In genomic region chr4:96696614-96697360, GRCm38 (mm10) we compare ENCODE assay signal across 9 mouse cellular contexts. TPM values are rescaled to one million over a fixed set of nuclear protein-coding genes. Genes with fewer than 3 reads are reported as not detected.
DNase-seq lines count a peak whose midpoint lies in the region; ATAC-seq and TF ChIP-seq lines count a peak whose summit lies in the region.
"Had no signal": no experiment of that assay in that cellular context is flagged by ENCODE, and none has a peak within 500 bp of the region (broad histone marks: within the 10 kb centered on the region; RNA-seq: fewer than 3 reads in every experiment).

No protein-coding gene starts in this region.

- no peaks in the 10 kb centered on the region for H3K27me3 ChIP-seq in kidney, embryonic 16.5 days (ENCODE audit: insufficient read depth, low read length)
- H3K27me3 ChIP-seq in liver, adult 2 months (ENCODE audit: control insufficient read depth, insufficient read depth, low read length), result no peaks in the 10 kb centered on the region
- H3K27me3 ChIP-seq in neural tube, embryonic 15.5 days (replicated peaks), result no peaks in the 10 kb centered on the region

- no peak for DNase-seq in lung, adult 2 months
- no peak for DNase-seq in lung, postnatal 25 days (ENCODE audit: low spot score)
- DNase-seq in cerebellum, postnatal 25 days, result peak; percentile 72 to 82
- peak; percentile 62 to 83 for DNase-seq in frontal cortex, postnatal 36 days (ENCODE audit: low spot score in 2 of 2)
- no peak for DNase-seq in liver, adult 2 months (ENCODE audit: extremely low read depth, low read depth, low spot score)
- no peak for DNase-seq in T-cell, adult 2 months (ENCODE audit: low spot score)

- H3K4me3 ChIP-seq in lung, adult 2 months (replicated peaks; ENCODE audit: extremely low read depth, low read depth, low read length), result no peak overlapping the region
- H3K4me3 ChIP-seq in kidney, embryonic 16.5 days (ENCODE audit: low read length), result no peak overlapping the region
- no peak overlapping the region for H3K4me3 ChIP-seq in liver, adult 2 months (ENCODE audit: insufficient read depth, low read depth, low read length)
- H3K4me3 ChIP-seq in neural tube, embryonic 15.5 days (replicated peaks), result 0 out of 2 replicates have a peak overlapping the region, but pooled peaks have one; percentile 10

- peak; percentile 71; the same call in 1 of the 2 replicates for ATAC-seq in kidney, embryonic 16.5 days (ENCODE audit: low FRiP score, low TSS enrichment)
- ATAC-seq in neural tube, embryonic 15.5 days (ENCODE audit: low FRiP score), result peak; percentile 89

- no peak overlapping the region for H3K9ac ChIP-seq in kidney, embryonic 16.5 days (replicated peaks; ENCODE audit: low read length)
- no peak overlapping the region for H3K9ac ChIP-seq in liver, adult 2 months (ENCODE audit: low read depth, low read length)
- no peak overlapping the region for H3K9ac ChIP-seq in neural tube, embryonic 15.5 days (replicated peaks)

- no peak for TF ChIP-seq POLR2A in lung, adult 2 months (IDR thresholded peaks at IDR 0.05; ENCODE audit: borderline replicate concordance, extremely low read depth, low read depth, low read length)
- no peak for TF ChIP-seq POLR2A in liver, adult 2 months (IDR thresholded peaks at IDR 0.05; ENCODE audit: extremely low read depth, insufficient read depth, low read length)

- 25% methylated on average over 13 of the region's 13 CpGs for WGBS in lung, adult 2 months
- 35% methylated on average over 13 of the region's 13 CpGs for WGBS in kidney, embryonic 16.5 days
- 40% methylated on average over 13 of the region's 13 CpGs for WGBS in liver, adult 2 months
- 24% methylated on average over 13 of the region's 13 CpGs for WGBS in neural tube, embryonic 15.5 days

- peak; percentile 55 for TF ChIP-seq CTCF in lung, adult 2 months (IDR thresholded peaks at IDR 0.05; ENCODE audit: insufficient read depth, low read length)
- peak; percentile 49; the same call in 1 of the 2 replicates for TF ChIP-seq CTCF in liver, adult 2 months (IDR thresholded peaks at IDR 0.05; ENCODE audit: low read depth, low read length)

- no peaks in the 10 kb centered on the region for H3K79me2 ChIP-seq in liver, adult 2 months (ENCODE audit: control insufficient read depth, insufficient read depth, low read length)

- no peaks in the 10 kb centered on the region for H3K4me1 ChIP-seq in lung, adult 2 months (ENCODE audit: control insufficient read depth, insufficient read depth, low read length)
- no peaks in the 10 kb centered on the region for H3K4me1 ChIP-seq in kidney, embryonic 16.5 days (ENCODE audit: insufficient read depth, low read length)
- H3K4me1 ChIP-seq in liver, adult 2 months (ENCODE audit: control insufficient read depth, insufficient read depth, low read length), result no peaks in the 10 kb centered on the region
- H3K4me1 ChIP-seq in neural tube, embryonic 15.5 days, result peaks cover 17% of the 10 kb centered on the region

- H3K9me3 ChIP-seq in kidney, embryonic 16.5 days (ENCODE audit: low read length), result no peaks in the 10 kb centered on the region
- H3K9me3 ChIP-seq in neural tube, embryonic 15.5 days (replicated peaks), result no peaks in the 10 kb centered on the region

- H3K36me3 ChIP-seq in kidney, embryonic 16.5 days (ENCODE audit: insufficient read depth, low read length), result no peaks in the 10 kb centered on the region
- no peaks in the 10 kb centered on the region for H3K36me3 ChIP-seq in liver, adult 2 months (ENCODE audit: control insufficient read depth, insufficient read depth, low read length)
- H3K36me3 ChIP-seq in neural tube, embryonic 15.5 days, result no peaks in the 10 kb centered on the region

- H3K27ac ChIP-seq in kidney, embryonic 16.5 days (ENCODE audit: low read length), result no peak overlapping the region
- no peak overlapping the region for H3K27ac ChIP-seq in liver, adult 2 months (replicated peaks; ENCODE audit: insufficient read depth, low read depth, low read length)
- H3K27ac ChIP-seq in neural tube, embryonic 15.5 days (replicated peaks), result peak overlapping the region; percentile 77

- peak overlapping the region; percentile 33 for H3K4me2 ChIP-seq in kidney, embryonic 16.5 days (replicated peaks; ENCODE audit: low read depth, low read length)
- H3K4me2 ChIP-seq in neural tube, embryonic 15.5 days, result peak overlapping the region; percentile 42

RNA-seq across cellular contexts. Expression of gene Cyp2j5, which starts 32.8 kb away (rescaled TPM):
- polyA plus RNA-seq in lung, adult 2 months (2012; rRNA removed), result 0.08 TPM in 1 of 2 replicates, not detected in the other
- polyA plus RNA-seq in kidney, embryonic 16.5 days (2015; fragmentation: Nextera tagmentation; extraction: Ambion mirVana), result 19.8 and 28.2 TPM in 2 replicates
- 677 and 909 TPM in 2 replicates for total RNA-seq in liver, adult 2 months (2014; rRNA removed)
- 128 and 170 TPM in 2 replicates for polyA plus RNA-seq in liver, adult 2 months (2012; rRNA removed)
- polyA plus RNA-seq in neural tube, embryonic 15.5 days (2015; fragmentation: Nextera tagmentation; extraction: Ambion mirVana), result not detected in 2 replicates
- polyA plus RNA-seq: spleen, adult 2 months had no signal

Comparison
In these comparisons a context has a peak if more than half of its experiments do, and no peak if none do; other contexts are left out.
1. DNase-seq: peak in cerebellum, postnatal 25 days (2 of 2) and frontal cortex, postnatal 36 days (2 of 2); none in lung, adult 2 months (single experiment), lung, postnatal 25 days (single experiment), liver, adult 2 months (single experiment) and T-cell, adult 2 months (single experiment).
2. RNA of gene Cyp2j5, which starts 32.8 kb away (polyA plus RNA-seq): 128 to 170 TPM in liver, adult 2 months and 19.8 to 28.2 TPM in kidney, embryonic 16.5 days; 0.08 TPM in lung, adult 2 months and not detected in neural tube, embryonic 15.5 days; every median in the first group is over 10 times any median in the second.